Mouse (Mus musculus) brain, embryonic 14.5 days (tissue): Measurements from ENCODE around the gene Snapc1. TPM values are rescaled to one million over a fixed set of nuclear protein-coding genes. Genes with fewer than 3 reads are reported as not detected.

Experiments used
- DNase-seq: peaks from one replicate; pipeline ENCODE4 v3.0.0-alpha.2; 2011; ENCODE audit warnings: low read depth
- CTCF ChIP-seq: fragments of 200-500 bp; IDR thresholded peaks from 2 replicates; pipeline ENCODE4 v1.5.1; 2012; ENCODE audit warnings: inconsistent platforms, mild to moderate bottlenecking, moderate library complexity, borderline replicate concordance; ENCODE audit not compliant: insufficient read depth, insufficient read length; ENCODE audit errors: extremely low read depth
- POLR2A ChIP-seq: fragments of 200-500 bp; IDR thresholded peaks from 2 replicates; pipeline ENCODE4 v1.6.1; 2012; ENCODE audit warnings: mild to moderate bottlenecking, inconsistent platforms, borderline replicate concordance; ENCODE audit not compliant: poor library complexity, insufficient read depth, insufficient read length, severe bottlenecking; ENCODE audit errors: extremely low read depth
- polyA plus RNA-seq: library from polyadenylated mRNA; depleted of rRNA; stranded (reverse); fragments of >200 nt; gene quantifications from 2 replicates; pipeline ENCODE4 v1.2.3, GENCODE M21; 2012; rRNA removed

The Snapc1 gene
- polyA plus RNA-seq = 33.4 and 34.1 TPM in 2 replicates

GRCm38 (mm10) chr12:73964291-73965281, at the start of gene Snapc1:
Snapc1 (plus strand) TSS chr12:73964481.
- DNase-seq = peak; percentile 99
- TF ChIP-seq CTCF (no peak), POLR2A (peak; percentile 55; the same call in 1 of the 2 replicates)

DNA sequence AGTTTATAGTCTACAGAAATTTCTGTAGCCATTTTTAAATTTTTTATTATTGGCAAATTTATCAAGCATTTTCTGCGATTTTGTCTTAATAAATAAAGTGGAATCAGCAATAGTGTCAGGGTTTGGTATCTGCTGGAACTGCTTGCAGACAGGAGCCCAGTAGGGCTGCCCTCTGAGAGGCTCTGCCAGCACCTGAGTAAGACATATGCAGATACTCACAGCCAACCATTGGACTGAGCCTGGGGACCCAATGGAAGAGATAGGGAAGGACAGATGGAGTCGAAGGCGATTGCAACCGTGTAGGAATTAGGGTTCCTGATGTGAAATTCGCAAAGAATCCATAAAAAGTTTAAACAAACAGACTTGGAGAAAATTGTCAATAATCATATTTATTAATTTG, 45.8 kb upstream of the Snapc1 start:
- no peak for DNase-seq

DNA sequence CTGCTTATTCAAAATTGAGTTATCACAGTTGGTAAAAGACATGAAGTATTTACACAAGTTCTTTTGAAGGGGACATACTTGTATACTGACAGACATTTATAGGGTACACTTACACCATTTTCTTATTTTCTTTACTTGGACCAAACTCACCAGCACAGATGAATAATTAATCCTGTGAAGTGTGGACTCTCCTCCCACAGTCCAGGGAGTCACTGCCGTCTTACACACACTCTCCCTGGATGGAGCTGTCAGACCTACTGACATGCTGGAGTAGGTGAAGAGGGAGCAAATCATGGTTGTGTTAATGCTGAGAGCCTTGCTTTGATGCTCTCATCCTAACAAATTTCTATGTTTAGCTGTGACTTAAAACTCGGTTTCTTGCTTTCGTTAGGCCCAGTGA, 34.0 kb upstream of the Snapc1 start:
- TF ChIP-seq POLR2A = no peak
- no peak for TF ChIP-seq CTCF
- no peak for DNase-seq

More for the DNA sequence above, 45.8 kb upstream of the Snapc1 start:
- no peak for TF ChIP-seq CTCF
- TF ChIP-seq POLR2A = no peak

- DNase-seq = peak; percentile 37
- TF ChIP-seq CTCF (peak; percentile 21; the same call in 1 of the 2 replicates), POLR2A (no peak)
Observed at GRCm38 (mm10) chr12:73931274-73931673, 33.0 kb upstream of the Snapc1 start.

DNA sequence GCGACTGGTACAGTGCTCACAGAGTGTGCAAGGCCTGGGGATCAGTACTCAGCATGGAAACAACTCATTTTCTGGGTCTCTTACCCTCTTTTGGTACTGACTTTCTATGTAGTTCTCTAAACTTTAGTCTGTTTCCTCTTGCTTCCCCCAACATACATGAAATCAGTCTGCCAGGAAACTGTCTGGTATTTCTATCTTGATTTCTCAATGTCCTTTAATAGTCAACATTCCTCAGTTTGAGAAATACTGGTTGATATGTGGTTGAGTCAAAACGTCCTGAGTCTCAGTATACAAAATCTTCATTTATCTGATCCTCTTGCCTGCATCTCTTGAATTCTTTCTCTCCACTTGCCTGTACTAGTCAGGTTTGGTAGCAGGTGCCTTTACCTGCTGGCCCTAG, 29.8 kb upstream of the Snapc1 start:
- DNase-seq = no peak
- TF ChIP-seq CTCF (no peak), POLR2A (no peak)

- TF ChIP-seq POLR2A (no peak), CTCF (no peak)
- no peak for DNase-seq
Observed at GRCm38 (mm10) chr12:73937353-73937752, 26.9 kb upstream of the Snapc1 start, which contains the start of gene Gm49321. Gm49321 (plus strand) TSS chr12:73937653.

DNA sequence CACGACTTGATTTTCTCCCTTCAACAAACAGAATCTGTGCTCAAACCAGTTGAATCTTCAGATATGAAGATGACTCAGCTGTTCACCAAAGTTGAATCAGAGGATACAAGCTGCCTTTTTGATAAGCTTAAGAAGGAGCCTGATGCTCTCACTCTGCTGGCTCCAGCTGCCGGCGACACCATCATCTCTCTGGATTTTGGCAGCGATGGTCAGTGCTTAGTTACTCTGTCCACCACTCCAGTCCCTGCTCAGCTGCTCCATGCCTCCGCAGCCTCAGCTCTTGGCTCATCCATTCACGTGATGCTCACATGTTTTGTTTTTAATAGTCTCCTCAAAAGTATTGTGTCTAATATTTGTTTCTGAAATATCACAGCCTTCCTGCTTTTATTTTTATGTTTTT, 24.7 kb upstream of the Snapc1 start:
- TF ChIP-seq POLR2A (no peak), CTCF (no peak)
- no peak for DNase-seq

- TF ChIP-seq CTCF (no peak), POLR2A (no peak)
- no peak for DNase-seq
Observed at GRCm38 (mm10) chr12:73948415-73948814, 15.9 kb upstream of the Snapc1 start.

GRCm38 (mm10) chr12:73949318-73950058, 14.8 kb upstream of the Snapc1 start:
- DNase-seq = peak; percentile 81

DNA sequence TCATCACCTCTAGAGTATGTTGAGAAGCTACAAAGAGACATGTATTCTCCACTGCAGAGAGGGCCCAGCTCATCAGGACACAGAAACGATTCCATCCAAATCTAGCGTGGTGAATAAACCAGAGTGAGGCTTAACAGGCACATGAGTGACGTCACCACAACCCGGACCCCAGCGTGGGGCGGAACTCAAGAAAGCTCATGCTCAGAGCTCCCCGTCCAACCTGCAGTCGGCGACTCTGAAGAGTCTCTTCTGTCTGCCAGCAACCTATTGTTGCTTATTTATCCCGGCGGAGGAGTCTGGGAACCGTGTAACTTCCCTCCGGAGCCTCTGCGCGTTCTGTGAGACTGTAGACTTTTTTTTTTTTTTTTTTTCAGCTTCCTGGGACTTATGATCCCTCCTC, 11.4 kb upstream of the Snapc1 start:
- DNase-seq = peak; percentile 81

More at GRCm38 (mm10) chr12:73949318-73950058, 14.8 kb upstream of the Snapc1 start:
- no peak for TF ChIP-seq CTCF
- TF ChIP-seq POLR2A = no peak

More for the DNA sequence above, 11.4 kb upstream of the Snapc1 start:
- TF ChIP-seq CTCF (no peak), POLR2A (no peak)
